Mouse (Mus musculus) midbrain, embryonic 16.5 days (tissue): Measurements from ENCODE around the gene Tkt. TPM values are rescaled to one million over a fixed set of nuclear protein-coding genes. Genes with fewer than 3 reads are reported as not detected.

Source experiments
- ATAC-seq: fragments of 200-750 bp; cut with Nextera tagmentation; 2 replicates; pipeline ENCODE4 v1.8.0; 2017; ENCODE audit warnings: moderate TSS enrichment
- H3K27ac ChIP-seq: fragments of 300-500 bp; sonication (generic); 2 replicates; pipeline ENCODE4 v1.5.1; 2014; ENCODE audit warnings: mild to moderate bottlenecking, low read length, mixed read lengths
- H3K27me3 ChIP-seq: fragments of 300-500 bp; sonication (generic); 2 replicates; pipeline ENCODE4 v1.6.1; 2014; ENCODE audit warnings: low read depth, low read length, mixed read lengths; ENCODE audit not compliant: control insufficient read depth, insufficient read depth
- H3K36me3 ChIP-seq: fragments of 300-500 bp; sonication (generic); 2 replicates; pipeline ENCODE4 v1.6.1; 2014; ENCODE audit warnings: mild to moderate bottlenecking, low read length, moderate library complexity, mixed read lengths; ENCODE audit not compliant: control insufficient read depth, insufficient read depth
- H3K4me1 ChIP-seq: fragments of 300-500 bp; sonication (generic); 2 replicates; pipeline ENCODE4 v1.6.1; 2014; ENCODE audit warnings: mild to moderate bottlenecking, low read length, mixed read lengths; ENCODE audit not compliant: control insufficient read depth, insufficient read depth
- H3K4me2 ChIP-seq: fragments of 300-500 bp; sonication (generic); 2 replicates; pipeline ENCODE4 v1.6.1; 2014; ENCODE audit warnings: mild to moderate bottlenecking, low read length, mixed read lengths
- H3K4me3 ChIP-seq: fragments of 300-500 bp; sonication (generic); 2 replicates; pipeline ENCODE4 v1.5.1; 2014; ENCODE audit warnings: low read depth, mild to moderate bottlenecking, low read length, moderate library complexity, mixed read lengths
- H3K9ac ChIP-seq: fragments of 300-500 bp; sonication (generic); 2 replicates; pipeline ENCODE4 v1.6.1; 2014; ENCODE audit warnings: low read depth, low read length, mixed read lengths
- H3K9me3 ChIP-seq: fragments of 300-500 bp; sonication (generic); replicated peaks from 2 replicates; pipeline ENCODE4 v1.6.1; 2014; ENCODE audit warnings: mild to moderate bottlenecking, low read length, mixed read lengths; ENCODE audit not compliant: control insufficient read depth, poor library complexity, severe bottlenecking
- WGBS: fragments of 180-500 bp; shearing (Covaris S2); extraction: QIAGEN DNeasy Blood & Tissue Kit; methylation state at CpG from one replicate; pipeline ENCODE4 v1.1.7; 2014; 5-methylcytosine and 5-hydroxymethylcytosine counted together
- polyA plus RNA-seq: library from polyadenylated mRNA; unstranded; fragments of >200 nt; fragmentation: Nextera tagmentation; extraction: Ambion mirVana; gene quantifications from 2 replicates; pipeline ENCODE4 v1.2.1, GENCODE M21; 2015

Gene Tkt
- polyA plus RNA-seq, 1 experiment from 2014 or later, result 301 TPM

DNA sequence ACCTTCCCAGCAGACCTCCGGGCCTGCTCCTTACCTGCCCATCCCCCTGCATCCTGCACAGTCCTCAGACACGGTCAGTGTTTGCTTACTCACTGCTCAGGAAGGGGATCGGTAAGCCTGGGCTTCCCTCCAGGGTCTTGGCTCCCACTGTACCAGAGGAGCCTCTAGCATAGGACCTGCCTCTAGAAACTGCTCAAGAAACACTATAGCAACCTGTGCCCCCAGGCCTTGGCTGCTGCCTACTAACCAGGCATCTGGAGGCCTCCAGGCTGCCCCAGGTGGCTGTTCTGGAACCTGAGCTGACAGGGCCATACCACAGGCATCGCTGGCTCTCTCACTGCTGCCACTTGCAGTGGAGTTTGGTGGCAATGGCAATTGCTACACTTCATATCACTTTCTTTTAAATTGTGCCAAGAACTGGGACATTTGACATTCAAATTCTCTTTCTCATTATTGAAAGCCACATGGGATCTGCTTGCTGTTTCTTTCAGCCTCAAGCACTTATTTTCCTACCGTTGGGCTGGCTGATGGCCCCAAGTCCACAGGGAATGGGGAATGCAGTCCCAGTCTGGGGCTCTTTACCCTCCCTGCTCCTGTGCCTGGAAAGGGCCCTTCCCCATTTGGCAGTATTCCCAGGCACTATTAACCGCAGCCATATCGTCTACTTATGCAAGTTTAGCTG is 38.8 kb downstream of the Tkt start:
- H3K4me3 ChIP-seq, result no peak overlapping the region
- H3K9me3 ChIP-seq, result no peaks in the 10 kb centered on the region
- H3K4me2 ChIP-seq, result no peak overlapping the region
- H3K36me3 ChIP-seq, result no peaks in the 10 kb centered on the region
- H3K27me3 ChIP-seq, result no peaks in the 10 kb centered on the region
- peak; percentile 70 for ATAC-seq
- peak overlapping the region; percentile 41; the same call in 1 of the 2 replicates for H3K9ac ChIP-seq
- 38% methylated on average over 7 of the region's 7 CpGs for WGBS
- H3K27ac ChIP-seq, result peak overlapping the region; percentile 57
- H3K4me1 ChIP-seq, result peaks cover 13% of the 10 kb centered on the region

DNA sequence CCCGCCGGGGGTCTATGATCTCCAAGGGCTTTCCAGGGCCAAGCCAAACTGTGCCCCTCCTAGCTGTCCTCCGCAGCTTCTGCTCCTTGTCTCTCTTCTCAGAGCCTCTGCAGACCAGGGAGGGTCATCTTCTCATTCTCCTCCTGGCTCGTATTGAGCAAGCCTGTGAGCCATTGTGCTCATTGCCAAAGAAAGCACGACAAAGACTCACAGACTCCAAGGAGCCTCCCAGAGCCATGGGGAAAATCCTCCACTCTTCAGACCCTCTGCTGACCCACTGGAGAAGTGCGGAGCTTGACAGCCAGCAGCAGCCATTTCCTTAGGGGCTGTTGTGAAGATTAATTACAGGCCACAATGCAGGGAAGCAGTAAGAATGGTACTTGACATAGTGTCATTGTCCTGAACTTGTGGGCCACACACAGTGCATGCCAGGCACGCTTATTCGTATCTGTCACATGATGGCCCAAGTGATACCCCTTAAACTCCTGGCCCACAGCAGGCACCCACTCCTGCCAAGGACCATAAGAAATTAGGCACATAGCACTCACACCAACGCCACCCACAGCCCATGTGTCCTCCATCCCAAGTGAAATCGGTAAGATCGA is 42.0 kb downstream of the Tkt start:
- no peaks in the 10 kb centered on the region for H3K9me3 ChIP-seq
- 73% methylated on average over 11 of the region's 11 CpGs for WGBS
- H3K27me3 ChIP-seq, result no peaks in the 10 kb centered on the region
- no peak overlapping the region for H3K27ac ChIP-seq
- no peaks in the 10 kb centered on the region for H3K36me3 ChIP-seq
- peaks cover 16% of the 10 kb centered on the region for H3K4me1 ChIP-seq
- H3K9ac ChIP-seq, result no peak overlapping the region
- ATAC-seq, result no peak
- no peak overlapping the region for H3K4me2 ChIP-seq
- H3K4me3 ChIP-seq, result no peak overlapping the region

DNA sequence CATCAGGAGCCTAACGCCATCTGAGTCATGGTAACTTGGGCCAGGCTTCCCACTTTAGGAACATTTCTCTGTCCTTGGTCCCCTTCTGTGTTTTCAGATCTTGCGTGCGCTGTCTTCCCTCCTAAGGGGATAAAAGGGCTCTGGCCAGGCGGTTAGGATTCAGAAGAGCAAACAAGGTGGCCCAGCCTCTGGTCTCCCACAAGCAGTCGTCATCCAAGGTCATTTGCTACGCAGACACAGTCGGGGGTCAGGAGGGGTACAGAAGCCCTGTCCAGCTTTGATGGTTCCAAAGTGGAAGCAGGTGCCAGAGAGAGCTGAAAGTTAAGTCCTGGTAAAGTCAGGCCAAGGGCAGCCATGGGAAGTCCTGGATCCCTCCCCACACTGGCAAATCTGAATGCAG is 42.8 kb downstream of the Tkt start:
- Histone ChIP-seq H3K9me3 (no peaks in the 10 kb centered on the region), H3K4me2 (no peak overlapping the region), H3K9ac (no peak overlapping the region), H3K4me3 (no peak overlapping the region), H3K4me1 (peaks cover 16% of the 10 kb centered on the region), H3K27me3 (no peaks in the 10 kb centered on the region), H3K27ac (no peak overlapping the region), H3K36me3 (no peaks in the 10 kb centered on the region)
- 72% methylated on average over 7 of the region's 7 CpGs for WGBS
- no peak for ATAC-seq

DNA sequence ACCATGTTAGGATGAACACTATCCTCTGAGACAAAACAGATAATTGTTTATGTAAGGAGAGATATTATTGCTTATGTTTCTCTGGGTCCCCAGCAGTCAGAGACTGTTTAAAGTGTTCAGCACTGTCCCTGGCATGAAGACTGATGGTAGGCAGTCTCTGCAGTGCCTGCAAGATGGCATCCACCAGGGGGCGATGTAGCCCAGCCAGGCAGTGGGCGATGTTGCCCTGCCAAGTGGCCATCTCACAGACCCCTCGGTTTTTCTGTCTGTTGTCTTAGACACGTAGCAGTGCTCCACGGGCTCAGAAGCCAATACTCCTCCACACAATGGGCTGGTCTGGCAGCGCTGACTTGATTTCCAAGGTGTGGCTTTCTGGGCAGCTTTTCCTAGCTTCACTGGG is 43.3 kb downstream of the Tkt start:
- Histone ChIP-seq H3K27ac (no peak overlapping the region), H3K9ac (no peak overlapping the region), H3K4me3 (no peak overlapping the region), H3K27me3 (no peaks in the 10 kb centered on the region), H3K36me3 (no peaks in the 10 kb centered on the region), H3K9me3 (no peaks in the 10 kb centered on the region), H3K4me1 (peaks cover 16% of the 10 kb centered on the region), H3K4me2 (no peak overlapping the region)
- no peak for ATAC-seq
- WGBS, result 8% methylated on average over 6 of the region's 6 CpGs

DNA sequence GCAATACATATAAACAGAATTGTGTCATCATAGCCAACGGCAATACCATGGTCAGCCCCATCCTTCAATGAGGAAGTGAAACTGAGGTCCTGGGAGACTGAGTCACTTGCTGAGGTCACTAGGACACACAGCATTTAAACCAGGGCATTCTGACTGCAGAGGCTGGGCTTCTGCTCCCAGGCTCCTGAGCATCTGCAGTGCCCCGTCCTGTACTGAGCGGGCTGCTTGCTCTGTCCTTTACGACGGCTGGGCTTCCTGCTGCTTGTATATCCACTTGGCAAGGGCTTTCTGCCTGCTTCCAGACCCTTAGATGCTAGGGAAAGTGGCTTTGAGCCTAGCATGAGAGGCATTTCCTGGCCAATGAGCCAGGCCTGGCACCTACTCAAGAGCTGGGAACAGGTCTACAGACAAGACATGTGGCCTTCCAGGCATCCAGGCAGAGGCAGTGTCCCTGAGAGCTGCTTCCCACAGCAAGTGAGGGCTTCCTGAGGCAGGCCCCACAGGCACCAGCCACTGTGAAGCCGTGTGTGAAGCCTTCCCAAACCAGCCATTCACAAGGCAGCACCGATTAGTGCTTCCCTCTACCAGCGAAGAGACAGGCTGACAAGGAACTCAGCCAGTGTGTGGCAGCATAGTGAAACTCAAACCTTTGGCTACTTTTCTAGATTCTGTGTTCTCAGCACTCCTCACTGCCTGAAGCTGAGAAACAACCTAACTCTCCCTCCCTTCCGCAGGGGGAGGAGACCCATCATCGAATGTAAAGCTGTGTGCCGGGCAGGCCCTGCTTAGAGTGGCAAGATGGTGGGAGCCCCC is 45.3 kb downstream of the Tkt start:
- no peak overlapping the region for H3K4me3 ChIP-seq
- H3K27ac ChIP-seq, result peak overlapping the region; percentile 63
- no peak overlapping the region for H3K9ac ChIP-seq
- H3K27me3 ChIP-seq, result no peaks in the 10 kb centered on the region
- no peaks in the 10 kb centered on the region for H3K36me3 ChIP-seq
- ATAC-seq, result peak; percentile 64
- no peak overlapping the region for H3K4me2 ChIP-seq
- no peaks in the 10 kb centered on the region for H3K9me3 ChIP-seq
- H3K4me1 ChIP-seq, result peaks cover 8% of the 10 kb centered on the region
- WGBS, result 29% methylated on average over 11 of the region's 11 CpGs

DNA sequence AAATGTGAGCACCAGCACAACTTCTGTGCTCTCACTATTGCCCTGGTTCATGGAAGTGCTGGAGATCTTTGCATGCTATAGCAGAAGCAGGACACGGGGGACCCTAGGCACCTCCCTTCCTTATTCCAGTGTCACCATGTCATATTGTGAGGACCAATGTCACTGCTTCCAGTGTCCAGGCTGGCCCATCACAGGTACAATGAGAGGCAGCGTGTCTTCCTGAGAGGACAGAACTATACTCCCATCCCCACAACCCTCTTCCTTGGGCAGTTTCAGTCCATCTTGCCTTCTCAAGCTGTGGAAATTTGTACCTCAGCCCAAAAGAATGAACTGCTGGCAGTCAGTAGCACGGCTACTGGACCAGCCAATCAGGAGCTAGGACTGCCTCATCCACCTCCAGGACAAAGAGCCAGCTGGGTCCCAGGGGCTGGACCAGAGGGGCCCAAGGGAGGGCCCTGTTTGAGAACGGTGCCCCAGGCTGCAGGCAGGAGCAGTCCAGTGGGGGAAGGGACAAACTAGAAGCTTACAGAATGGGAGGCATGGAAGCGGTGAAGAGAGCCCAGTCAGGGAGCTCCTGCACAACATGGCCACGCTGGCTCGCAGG is 46.0 kb downstream of the Tkt start:
- peak overlapping the region; percentile 63 for H3K27ac ChIP-seq
- no peak overlapping the region for H3K4me2 ChIP-seq
- peak; percentile 57 for ATAC-seq
- no peaks in the 10 kb centered on the region for H3K36me3 ChIP-seq
- no peak overlapping the region for H3K4me3 ChIP-seq
- H3K27me3 ChIP-seq, result no peaks in the 10 kb centered on the region
- no peaks in the 10 kb centered on the region for H3K9me3 ChIP-seq
- 17% methylated on average over 7 of the region's 7 CpGs for WGBS
- no peak overlapping the region for H3K9ac ChIP-seq
- H3K4me1 ChIP-seq, result peaks cover 8% of the 10 kb centered on the region

DNA sequence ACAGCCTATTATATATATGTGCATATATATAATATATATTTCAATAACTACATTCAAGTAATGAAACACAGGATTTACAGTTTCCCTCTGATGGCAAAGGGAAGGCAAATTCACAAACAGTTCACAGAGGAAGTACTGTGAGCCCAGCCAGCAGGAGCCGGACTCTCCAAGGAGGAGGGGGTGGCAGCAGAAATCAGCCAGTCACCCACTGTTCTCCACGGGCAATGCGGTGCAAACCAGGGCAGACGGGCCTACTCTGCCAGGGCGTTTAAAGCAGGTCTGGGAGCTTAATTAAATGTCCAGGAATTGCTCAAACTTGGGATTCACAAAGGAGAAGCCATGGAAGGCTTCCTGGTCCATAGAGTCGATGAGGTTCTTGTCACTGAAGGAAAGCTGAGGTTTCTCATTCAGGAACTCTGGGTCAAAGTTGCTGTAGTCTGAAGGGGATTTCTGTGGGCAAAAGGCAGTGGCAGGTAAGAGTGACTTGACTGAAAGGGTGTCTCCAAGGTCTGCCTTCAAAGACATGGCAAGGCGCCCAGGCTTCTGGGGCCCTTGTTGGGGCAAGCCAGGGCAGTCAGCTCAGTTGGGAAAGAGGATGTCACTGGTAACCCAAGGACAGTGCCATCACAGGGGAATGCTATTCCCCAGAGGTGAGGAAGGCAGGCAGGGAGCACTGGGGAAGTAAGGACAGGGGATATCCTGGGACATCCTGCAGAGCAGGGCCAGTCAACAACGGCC is 47.6 kb downstream of the Tkt start:
- Histone ChIP-seq H3K9ac (no peak overlapping the region), H3K27me3 (no peaks in the 10 kb centered on the region), H3K4me3 (no peak overlapping the region), H3K9me3 (no peaks in the 10 kb centered on the region), H3K27ac (no peak overlapping the region), H3K4me1 (peaks cover 8% of the 10 kb centered on the region), H3K4me2 (no peak overlapping the region), H3K36me3 (no peaks in the 10 kb centered on the region)
- 93% methylated on average over 8 of the region's 8 CpGs for WGBS
- no peak for ATAC-seq

DNA sequence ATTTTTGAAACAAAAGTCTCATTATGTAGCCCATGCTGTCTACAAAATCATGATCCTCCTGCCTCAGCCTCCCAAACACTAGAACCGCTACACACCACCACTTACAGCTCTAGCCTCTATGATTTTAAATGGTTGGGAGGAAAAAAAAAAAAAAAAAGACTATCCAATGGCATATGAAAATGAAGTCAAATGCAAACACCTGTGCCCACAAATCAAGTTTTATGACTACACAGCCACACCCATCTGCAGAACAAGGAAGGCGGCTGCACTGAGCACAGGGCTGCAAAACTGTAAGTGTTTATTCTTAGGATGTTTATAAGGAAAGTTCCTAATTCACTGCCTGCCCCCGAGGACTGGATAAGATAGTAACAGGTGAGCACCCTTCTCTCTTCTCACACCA is 48.2 kb downstream of the Tkt start:
- Histone ChIP-seq H3K9me3 (no peaks in the 10 kb centered on the region), H3K4me2 (no peak overlapping the region), H3K4me1 (peaks cover 8% of the 10 kb centered on the region), H3K4me3 (no peak overlapping the region), H3K27ac (no peak overlapping the region), H3K36me3 (no peaks in the 10 kb centered on the region), H3K27me3 (no peaks in the 10 kb centered on the region), H3K9ac (no peak overlapping the region)
- no peak for ATAC-seq
- 93% methylated on average over 3 of the region's 3 CpGs for WGBS
